Mouse (Mus musculus): ENCODE measurements at regions not wholly inside any gene's neighbourhood (a gene's known extent, or its start where the extent isn't known, plus 50 kb on each side); places are given as distances from the start of the nearest gene placed in this dataset.
"Not testable (repeated sequence)": the region's sequence is repeated elsewhere in the genome, so short reads cannot be mapped to it uniquely, and the experiment has no call there.

DNA sequence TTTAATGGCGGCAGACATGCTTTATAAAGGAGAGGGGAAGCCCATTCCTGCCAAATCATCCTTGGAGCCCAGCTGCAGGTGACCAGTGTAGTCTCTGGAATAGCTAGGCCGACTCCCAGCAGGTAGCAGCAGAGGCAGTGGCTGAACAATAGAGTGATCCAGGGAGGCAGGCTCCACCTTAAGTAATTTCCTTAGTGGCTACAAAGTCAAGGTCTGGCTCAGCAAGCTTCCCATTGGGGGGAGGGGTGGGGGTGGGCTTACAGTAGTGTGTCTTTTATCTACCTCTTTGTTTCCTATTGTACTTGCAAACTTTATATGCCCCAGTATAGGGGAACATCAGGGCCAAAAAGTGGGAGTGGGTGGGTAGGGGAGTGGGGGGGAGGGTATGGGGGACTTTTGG is 1080.0 kb upstream of the Pcdh10 start:
- H3K4me2 ChIP-seq (replicated peaks); H3K4me1 ChIP-seq; H3K36me3 ChIP-seq; H3K9me3 ChIP-seq; H3K9ac ChIP-seq (replicated peaks); ATAC-seq (ENCODE audit: low FRiP score, low read depth); H3K4me3 ChIP-seq; H3K27me3 ChIP-seq; H3K27ac ChIP-seq (replicated peaks): not testable (repeated sequence)
- WGBS, result 64% methylated on average over 2 of the region's 2 CpGs

DNA sequence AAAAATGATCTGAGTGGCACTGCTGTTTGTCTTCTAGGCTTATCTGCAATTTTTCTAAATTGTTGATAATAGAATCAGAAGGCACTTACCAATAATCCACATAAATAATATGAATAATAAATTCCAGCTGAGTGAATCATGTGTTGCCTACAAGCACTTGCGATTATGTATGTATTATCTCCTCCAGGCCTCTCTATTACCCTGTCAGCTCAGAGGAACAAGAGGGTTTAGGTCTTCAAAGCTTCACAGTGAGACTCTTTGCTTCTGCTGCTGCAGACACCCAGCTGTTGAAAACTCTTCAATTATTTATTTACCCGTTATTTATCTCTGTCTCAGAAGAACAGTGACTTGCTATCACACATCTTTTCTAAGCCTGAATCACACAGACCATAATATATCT is 1077.1 kb upstream of the Pcdh10 start:
- Histone ChIP-seq H3K4me3 (no peak overlapping the region), H3K27me3 (no peaks in the 10 kb centered on the region), H3K4me2 (replicated peaks) (no peak overlapping the region), H3K36me3 (no peaks in the 10 kb centered on the region), H3K9me3 (no peaks in the 10 kb centered on the region), H3K4me1 (no peaks in the 10 kb centered on the region), H3K27ac (replicated peaks) (no peak overlapping the region), H3K9ac (replicated peaks) (no peak overlapping the region)
- ATAC-seq (ENCODE audit: low FRiP score, low read depth), result 0 out of 2 replicates have a peak, but pooled peaks have one; percentile 38
- 82% methylated on average over 2 of the region's 2 CpGs for WGBS

DNA sequence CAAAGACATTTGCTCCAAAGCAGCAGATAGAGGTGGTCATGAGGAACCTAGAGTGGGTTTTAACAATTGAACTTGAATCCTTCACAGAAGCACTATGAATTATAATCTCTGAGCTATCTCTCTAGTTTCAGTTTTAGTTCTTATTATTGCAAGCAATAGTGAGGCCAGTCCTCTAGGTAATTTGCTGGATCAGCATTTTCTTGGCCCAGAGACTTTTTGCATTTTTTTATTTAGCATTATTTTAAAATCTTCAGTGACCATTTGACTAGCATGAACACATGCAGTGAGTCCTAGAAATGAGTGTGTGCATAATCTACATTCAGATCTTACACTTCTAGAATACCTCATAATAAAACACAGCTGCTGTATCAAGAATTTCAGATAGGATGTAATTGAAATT is 1055.0 kb upstream of the Pcdh10 start:
- no peak for ATAC-seq (ENCODE audit: low FRiP score, low read depth)
- Histone ChIP-seq H3K9ac (replicated peaks) (no peak overlapping the region), H3K4me3 (no peak overlapping the region), H3K27ac (replicated peaks) (no peak overlapping the region), H3K9me3 (no peaks in the 10 kb centered on the region), H3K27me3 (no peaks in the 10 kb centered on the region), H3K4me1 (no peaks in the 10 kb centered on the region), H3K4me2 (replicated peaks) (no peak overlapping the region), H3K36me3 (no peaks in the 10 kb centered on the region)
